Mouse (Mus musculus): ENCODE measurements around the gene Ifne.

DNA sequence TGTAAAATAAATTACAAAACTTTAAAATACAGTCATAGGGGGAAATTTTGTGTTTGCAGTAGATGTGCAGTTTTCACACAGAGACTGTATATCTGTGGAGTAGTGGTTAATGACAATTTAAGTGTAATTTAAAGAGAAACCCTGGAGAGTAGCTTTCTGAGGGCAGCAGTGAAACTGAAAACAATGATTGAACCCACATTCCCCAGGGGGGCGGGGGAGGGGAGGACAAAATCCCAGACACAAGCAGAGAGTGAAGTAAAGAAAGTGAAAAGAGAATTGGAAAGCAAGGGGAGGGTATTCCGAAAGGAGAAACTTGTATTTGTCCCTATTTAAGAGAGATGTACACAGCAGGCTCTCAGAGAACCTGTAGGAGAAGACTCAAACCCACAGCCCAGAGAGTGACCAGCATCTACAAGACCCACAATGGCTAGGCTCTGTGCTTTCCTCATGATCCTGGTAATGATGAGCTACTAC, 38.5 kb downstream of the Ifne start, which contains the start of gene Ifna4:
- no peak for TF ChIP-seq POLR2A (IDR thresholded peaks at IDR 0.05; ENCODE audit: extremely low read depth, insufficient read depth, low read length)
- TF ChIP-seq CTCF (IDR thresholded peaks at IDR 0.05; ENCODE audit: low read depth, low read length): no peak
